Mouse (Mus musculus) heart, postnatal 0 days (tissue): ENCODE measurements around the gene Skint6.
"Not testable (repeated sequence)": the region's sequence is repeated elsewhere in the genome, so short reads cannot be mapped to it uniquely, and the experiment has no call there.

Experiments
- CTCF ChIP-seq: IDR thresholded peaks from 2 replicates; pipeline ENCODE4 v1.5.1; 2016; ENCODE audit warnings: antibody characterized with exemption, control low read depth, low read depth
- EP300 ChIP-seq: IDR thresholded peaks from 2 replicates; pipeline ENCODE4 v1.6.1; 2016; ENCODE audit warnings: antibody characterized with exemption, low read depth

DNA sequence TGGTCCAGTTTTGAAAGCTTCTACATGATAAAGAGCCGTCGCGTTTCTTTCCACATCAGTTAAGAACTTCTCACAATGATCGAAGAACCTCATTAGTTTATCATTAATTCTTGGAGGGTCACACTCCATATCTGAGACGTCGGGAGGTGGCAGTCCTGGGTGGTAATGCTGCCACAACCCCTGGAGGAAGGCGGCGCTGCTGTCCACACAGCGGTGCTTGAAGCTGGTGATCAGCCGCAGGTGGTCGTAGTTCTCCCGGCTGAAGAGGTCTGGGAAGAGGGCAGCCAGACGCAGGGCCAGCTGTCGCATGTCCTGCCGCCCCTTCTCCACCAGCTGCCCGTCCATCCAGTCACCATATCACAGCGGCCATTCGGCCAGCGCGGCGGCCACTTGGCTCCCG is 307.6 kb downstream of the Skint6 start:
- TF ChIP-seq CTCF, EP300: not testable (repeated sequence)
